Mouse (Mus musculus): Measurements from ENCODE around the gene Rimbp3. TPM values are rescaled to one million over a fixed set of nuclear protein-coding genes. Genes with fewer than 3 reads are reported as not detected.

Gene Rimbp3
- total and polyA plus RNA-seq, 3 experiments: 0.35 to 0.62 TPM; not detected in 1

DNA sequence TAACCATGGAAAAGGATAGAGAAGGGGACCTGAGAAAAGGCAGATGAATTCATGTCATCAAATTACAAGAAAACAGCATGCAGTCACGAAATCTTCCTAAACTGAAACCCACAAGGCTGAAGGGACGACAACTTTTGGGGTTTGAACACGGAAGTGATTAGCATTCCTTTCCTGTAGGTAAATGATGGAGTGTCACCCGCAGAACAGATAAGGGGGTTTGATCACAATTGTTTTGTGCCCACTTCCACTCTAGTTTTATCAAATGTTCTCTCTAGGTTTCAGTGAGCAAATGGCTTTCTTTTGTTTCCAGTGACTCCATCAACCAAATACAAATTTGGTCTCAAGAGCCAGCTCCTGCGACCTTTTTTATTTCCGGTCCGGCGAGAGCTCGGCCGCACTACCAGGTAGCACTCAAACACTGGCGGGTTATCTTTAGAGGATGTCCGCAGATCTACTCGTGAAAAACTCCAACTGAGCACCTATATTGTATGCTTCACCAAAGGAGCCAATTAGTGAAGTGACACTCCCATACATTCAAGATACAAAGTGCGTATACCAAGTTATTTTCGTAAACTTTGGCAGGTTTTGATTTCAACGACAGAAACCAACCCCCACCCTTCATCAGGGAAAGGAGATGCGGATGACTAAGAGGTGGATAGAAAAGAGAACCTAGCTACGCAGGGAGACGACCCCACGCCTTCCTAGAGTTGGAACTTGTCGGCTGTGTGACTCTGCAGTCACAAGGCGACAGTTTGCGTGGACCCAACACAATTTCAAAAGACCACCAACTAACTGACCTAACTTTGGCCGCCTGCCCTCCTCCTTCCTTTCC lies 8.1 kb upstream of the Rimbp3 start:
- TF ChIP-seq ETS1 (IDR thresholded peaks at IDR 0.05; ENCODE audit: low read depth, low read length): no peak
- TF ChIP-seq UBTF (IDR thresholded peaks at IDR 0.05; ENCODE audit: borderline replicate concordance, insufficient read depth, low read depth, low read length): no peak
- no peak for TF ChIP-seq NRF1 (IDR thresholded peaks at IDR 0.05; ENCODE audit: insufficient read depth, low read depth, low read length, poor library complexity, severe bottlenecking)
- no peak for TF ChIP-seq MAX (IDR thresholded peaks at IDR 0.05; ENCODE audit: low read length)
- no peak for TF ChIP-seq ZMIZ1 (IDR thresholded peaks at IDR 0.05; ENCODE audit: low read depth, low read length)
- no peak for TF ChIP-seq SMC3 (IDR thresholded peaks at IDR 0.05; ENCODE audit: low read depth, low read length)
- TF ChIP-seq SIN3A (IDR thresholded peaks at IDR 0.05; ENCODE audit: low read length): peak; percentile 44; the same call in 1 of the 2 replicates
- TF ChIP-seq ZC3H11A (IDR thresholded peaks at IDR 0.05; ENCODE audit: low read depth, low read length): no peak
- no peak for TF ChIP-seq BHLHE40 (IDR thresholded peaks at IDR 0.05; ENCODE audit: borderline replicate concordance, low read depth, low read length)
- peak; percentile 48; the same call in 1 of the 2 replicates for TF ChIP-seq ELF1 (IDR thresholded peaks at IDR 0.05; ENCODE audit: low read depth, low read length)
- TF ChIP-seq TCF12 (IDR thresholded peaks at IDR 0.05; ENCODE audit: low read depth, low read length): no peak
- TF ChIP-seq GATA1 (IDR thresholded peaks at IDR 0.05; ENCODE audit: low read depth, low read length): peak; percentile 82
- no peak for TF ChIP-seq MAZ (IDR thresholded peaks at IDR 0.05; ENCODE audit: low read depth, low read length)
- no peak for TF ChIP-seq USF2 (IDR thresholded peaks at IDR 0.05; ENCODE audit: borderline replicate concordance in 1 of 2, insufficient read depth in 1 of 2, low read depth in 1 of 2, low read length in 2 of 2)
- TF ChIP-seq E2F4 (IDR thresholded peaks at IDR 0.05; ENCODE audit: borderline replicate concordance, low read depth, low read length): no peak
- no peak for TF ChIP-seq MYC (IDR thresholded peaks at IDR 0.05; ENCODE audit: low read depth, low read length)
- TF ChIP-seq MXI1 (IDR thresholded peaks at IDR 0.05; ENCODE audit: low read depth, low read length): peak; percentile 42
- peak; percentile 28; the same call in 1 of the 2 replicates for TF ChIP-seq HCFC1 (IDR thresholded peaks at IDR 0.05; ENCODE audit: low read depth, low read length)
- no peak for TF ChIP-seq MYB (IDR thresholded peaks at IDR 0.05; ENCODE audit: low read depth, low read length)
- no peak for TF ChIP-seq CHD1 (IDR thresholded peaks at IDR 0.05; ENCODE audit: low read depth, low read length)
- TF ChIP-seq NELFE (IDR thresholded peaks at IDR 0.05; ENCODE audit: low read depth, low read length): no peak
- TF ChIP-seq RAD21 (IDR thresholded peaks at IDR 0.05; ENCODE audit: low read depth, low read length): no peak
- 0 out of 2 replicates have a peak, but pooled peaks have one; percentile 29 for TF ChIP-seq TBP (IDR thresholded peaks at IDR 0.05; ENCODE audit: low read depth, low read length)
- no peak for TF ChIP-seq MAFK (IDR thresholded peaks at IDR 0.05; ENCODE audit: borderline replicate concordance, low read depth, low read length)
- 0 out of 2 replicates have a peak, but pooled peaks have one; percentile 22 for TF ChIP-seq POLR2AphosphoS2 (IDR thresholded peaks at IDR 0.05; ENCODE audit: low read length)
- no peak for TF ChIP-seq GABPA (IDR thresholded peaks at IDR 0.05; ENCODE audit: low read depth, low read length)
- TF ChIP-seq ZKSCAN1 (IDR thresholded peaks at IDR 0.05; ENCODE audit: low read depth, low read length): no peak
- no peak for TF ChIP-seq TAL1 (IDR thresholded peaks at IDR 0.05; ENCODE audit: low read length)
- no peak for TF ChIP-seq USF1 (IDR thresholded peaks at IDR 0.05; ENCODE audit: low read depth, low read length)
- no peak for TF ChIP-seq MEF2A (IDR thresholded peaks at IDR 0.05; ENCODE audit: extremely low read depth, insufficient replicate concordance, low read depth, low read length, poor library complexity, severe bottlenecking)
- TF ChIP-seq CHD2 (IDR thresholded peaks at IDR 0.05; ENCODE audit: low read length): no peak
- no peak for TF ChIP-seq KAT2A (conservative IDR thresholded peaks at IDR 0.05; ENCODE audit: low read depth, low read length)
- TF ChIP-seq CTCF (IDR thresholded peaks at IDR 0.05 in 2 of 3, conservative IDR thresholded peaks at IDR 0.05 in 1 of 3; ENCODE audit: control insufficient read depth in 1 of 3, insufficient read depth in 1 of 3, low read depth in 2 of 3, low read length in 3 of 3, poor library complexity in 1 of 3, severe bottlenecking in 1 of 3): no peak
- no peak; a peak in 1 of 4 replicates for TF ChIP-seq POLR2A (IDR thresholded peaks at IDR 0.05; ENCODE audit: control insufficient read depth in 1 of 2, insufficient read depth in 1 of 2, low read depth in 1 of 2, low read length in 2 of 2, poor library complexity in 1 of 2)
- no peak for TF ChIP-seq EP300 (IDR thresholded peaks at IDR 0.05; ENCODE audit: low read depth in 1 of 2, low read length in 2 of 2)
- TF ChIP-seq JUND (IDR thresholded peaks at IDR 0.05; ENCODE audit: low read depth, low read length): no peak
- H3K27ac ChIP-seq (ENCODE audit: control insufficient read depth, low read depth, low read length): peak overlapping the region; percentile 60
- H3K36me3 ChIP-seq (ENCODE audit: control insufficient read depth in 1 of 2, insufficient read depth in 2 of 2, low read length in 2 of 2): peaks cover 11 to 31% of the 10 kb centered on the region in 2 experiments
- H3K4me3 ChIP-seq (ENCODE audit: control insufficient read depth in 1 of 2, insufficient read depth in 1 of 2, low read depth in 2 of 2, low read length in 2 of 2): peak overlapping the region; percentile 85
- DNase-seq (ENCODE audit: low read depth, low spot score): peak; percentile 63
- H3K27me3 ChIP-seq (ENCODE audit: control insufficient read depth in 1 of 2, insufficient read depth in 2 of 2, low read length in 2 of 2): no peaks in the 10 kb centered on the region
- H3K9ac ChIP-seq (ENCODE audit: control insufficient read depth, low read depth, low read length, poor library complexity, severe bottlenecking): peak overlapping the region; percentile 95
- no peaks in the 10 kb centered on the region for H3K9me3 ChIP-seq (replicated peaks; ENCODE audit: insufficient read depth, low read length)
- H3K4me1 ChIP-seq (ENCODE audit: control insufficient read depth in 1 of 2, insufficient read depth in 2 of 2, low read length in 2 of 2): peaks cover 13 to 14% of the 10 kb centered on the region in 2 experiments
- H3K79me2 ChIP-seq (ENCODE audit: control insufficient read depth, insufficient read depth, low read length, poor library complexity): peaks cover 48% of the 10 kb centered on the region
